Mouse (Mus musculus): ENCODE results near the gene BC003965. TPM values are rescaled to one million over a fixed set of nuclear protein-coding genes. Genes with fewer than 3 reads are reported as not detected.
A peak's percentile ranks its signal among the peaks of the same experiment; 100 is the strongest.

Gene BC003965
- total RNA-seq (2021) (10 to 100 TPM; 16.7 to 24.4 TPM), polyA plus RNA-seq (2012; rRNA removed) (24.0 and 25.7 TPM in 2 replicates)
- long read RNA-seq, transcript BC003965-201 (2 exons, 3,030 nt): major isoform, 37 of 43 reads
- long read RNA-seq, transcript BC003965-202 (1 exons, 3,109 nt): minor isoform, 6 of 43 reads
- long read RNA-seq, partial matches to known transcripts: 0 of 43 reads
- long read RNA-seq, other reads (novel, unspliced or antisense): 0 of 43 reads

GRCm38 (mm10) chr17:25184129-25184691 lies at the start of gene BC003965:
BC003965 (plus strand) TSS chr17:25184554.
- peak; percentile 97 for DNase-seq

- no peak for DNase-seq
Measured at GRCm38 (mm10) chr17:25135622-25136021, 48.7 kb upstream of the BC003965 start.

DNA sequence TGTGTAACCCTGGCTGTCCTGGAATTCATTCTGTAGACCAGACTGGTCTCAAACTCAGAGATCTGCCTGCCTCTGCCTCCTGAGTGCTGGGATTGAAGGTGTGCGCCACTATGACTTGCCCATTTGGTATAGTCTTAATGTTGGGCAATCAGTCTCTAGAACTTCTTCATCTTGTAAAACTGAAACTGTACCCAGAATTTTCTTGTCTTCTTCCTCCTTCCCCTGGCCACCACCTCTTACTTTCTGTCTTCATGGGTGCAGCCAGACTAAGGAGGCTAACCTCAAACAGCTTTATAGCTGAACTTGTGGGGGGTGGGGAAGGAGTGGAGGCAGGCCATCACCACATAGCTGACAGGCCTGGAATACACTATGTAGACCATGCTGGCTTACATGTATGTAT lies 45.6 kb upstream of the BC003965 start:
- DNase-seq: no peak

DNA sequence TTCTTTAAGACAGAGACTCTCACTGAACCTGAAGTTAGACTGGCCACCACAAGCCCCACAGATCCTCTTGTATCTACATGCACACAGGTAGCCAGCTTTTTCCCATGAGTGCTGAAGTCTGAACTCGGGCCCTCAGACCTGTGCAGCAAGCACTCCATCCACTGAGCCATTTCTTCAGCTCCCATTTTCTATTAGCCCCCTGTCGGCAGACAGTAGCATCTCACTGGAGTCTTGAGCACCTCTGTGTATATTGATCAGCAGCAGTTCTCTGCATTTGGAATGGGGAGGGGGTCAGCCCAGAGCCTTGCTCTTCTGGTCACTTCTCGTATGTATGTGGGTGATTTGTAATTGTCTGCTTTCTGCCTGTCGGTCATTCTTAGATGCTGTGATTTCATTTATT lies 44.4 kb upstream of the BC003965 start:
- no peak for DNase-seq

GRCm38 (mm10) chr17:25162161-25162560 lies 22.2 kb upstream of the BC003965 start, which contains the start of gene Ccdc154:
Ccdc154 (plus strand) TSS chr17:25162461.
- no peak for DNase-seq

DNA sequence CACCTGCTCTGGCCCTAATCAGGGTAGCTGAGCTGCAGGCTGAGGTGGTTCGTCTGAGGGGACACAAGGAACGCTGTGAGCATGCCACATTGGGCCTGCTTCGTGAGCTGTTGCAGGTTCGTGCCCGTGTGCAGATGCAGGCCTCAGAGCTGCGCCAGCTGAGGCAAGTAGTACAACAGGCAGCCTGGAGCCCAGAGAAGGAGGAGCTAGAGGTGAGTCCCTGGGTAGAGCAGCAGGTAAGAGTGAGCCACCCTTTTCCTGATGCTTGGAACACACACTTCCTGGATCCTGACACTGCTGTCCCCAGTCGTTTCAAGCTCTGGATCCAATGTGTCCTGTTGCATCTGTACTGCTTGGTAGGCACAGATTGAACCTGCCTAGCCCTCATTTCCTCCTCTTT lies 21.0 kb upstream of the BC003965 start:
- DNase-seq: no peak

DNA sequence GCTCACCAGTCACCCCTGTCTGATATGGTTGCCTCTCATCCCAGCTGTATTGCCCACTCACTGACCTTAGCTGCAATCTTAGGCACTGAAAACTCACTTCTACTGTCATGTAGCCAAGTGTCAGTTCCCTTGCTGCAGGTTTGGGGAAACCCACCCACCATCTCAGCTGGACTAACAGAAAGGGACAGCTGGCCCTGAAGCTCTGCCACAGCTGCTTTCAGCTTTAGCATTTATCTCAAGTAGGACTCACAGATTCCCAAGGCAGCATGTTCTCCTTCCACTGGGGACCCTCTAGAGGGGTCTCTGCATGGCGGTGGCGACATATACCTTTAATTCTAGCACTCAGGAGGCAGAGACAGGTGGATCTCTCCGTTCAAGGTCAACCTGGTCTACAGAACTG lies 19.6 kb upstream of the BC003965 start:
- DNase-seq: no peak

DNA sequence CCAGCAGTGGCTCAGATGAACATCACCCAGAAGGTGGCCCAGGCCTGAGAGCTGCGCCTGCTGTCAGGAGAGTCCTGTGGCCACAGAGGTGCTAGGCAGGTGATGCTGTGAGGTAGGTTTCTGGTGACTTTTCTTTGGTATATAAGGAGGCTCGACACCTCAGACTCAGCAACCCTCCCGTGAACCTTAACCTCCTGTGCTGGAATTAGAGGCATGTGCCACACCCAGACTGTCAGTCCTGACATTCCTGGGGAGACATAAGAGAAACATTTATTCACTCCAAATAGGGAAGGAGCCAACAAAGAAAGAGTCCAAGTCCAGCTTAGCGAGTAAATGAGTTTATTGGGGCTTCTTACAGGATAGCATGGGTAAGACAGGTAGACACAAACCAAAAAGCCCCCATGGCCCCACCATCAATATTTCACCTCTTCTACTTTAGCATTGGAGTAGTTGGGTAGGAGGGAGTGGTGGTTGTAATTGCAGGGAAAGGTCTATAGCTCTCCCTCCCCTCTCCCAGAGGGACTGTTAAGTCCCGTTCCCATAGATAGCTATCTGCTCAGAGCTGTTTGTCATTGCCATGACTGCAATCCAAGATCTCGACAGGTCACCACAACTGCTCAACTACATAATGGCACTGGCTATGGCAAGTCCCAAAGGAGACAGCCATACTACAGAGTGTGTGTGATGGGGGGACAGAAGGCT lies 18.2 kb upstream of the BC003965 start:
- no peak for DNase-seq

DNA sequence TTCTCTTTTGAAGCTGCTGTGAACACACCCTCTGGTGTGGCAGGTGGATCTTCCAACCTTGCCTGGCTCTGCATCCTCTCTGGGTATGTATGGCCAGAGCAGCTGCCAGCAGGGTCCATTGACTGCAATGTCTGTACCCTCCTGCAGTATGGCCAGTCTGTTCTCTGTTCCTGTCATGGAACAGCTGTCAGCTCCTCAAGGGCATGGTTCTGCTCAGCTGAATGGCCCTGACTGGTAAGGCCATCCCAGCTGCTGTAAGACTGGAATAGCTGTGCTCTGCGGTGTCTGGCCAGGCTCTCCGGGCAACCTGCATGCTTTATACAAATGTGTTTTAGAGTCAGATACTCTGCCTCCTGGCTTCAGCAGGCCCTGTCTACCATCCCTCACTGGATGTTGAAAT lies 14.6 kb upstream of the BC003965 start:
- peak; percentile 20 for DNase-seq

DNA sequence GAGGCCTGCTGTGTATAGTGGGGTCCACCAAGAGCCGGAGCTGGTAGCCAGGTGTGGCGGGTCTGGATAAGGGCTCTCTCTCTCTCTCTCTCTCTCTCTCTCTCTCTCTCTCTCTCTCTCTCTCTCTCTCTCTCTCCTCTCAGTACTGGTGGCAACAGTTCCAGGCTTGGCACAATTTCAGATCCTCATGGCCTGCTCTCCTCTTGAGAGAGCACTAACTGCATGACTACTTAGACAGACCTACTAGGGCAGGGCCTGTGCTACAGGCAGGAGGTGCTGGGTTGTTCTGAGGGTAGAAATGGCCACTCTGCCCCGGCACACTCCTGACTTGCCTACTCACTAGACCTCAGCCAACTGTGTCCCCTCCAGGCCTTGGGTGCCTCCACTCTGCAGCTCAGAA lies 11.8 kb upstream of the BC003965 start:
- no peak for DNase-seq

DNA sequence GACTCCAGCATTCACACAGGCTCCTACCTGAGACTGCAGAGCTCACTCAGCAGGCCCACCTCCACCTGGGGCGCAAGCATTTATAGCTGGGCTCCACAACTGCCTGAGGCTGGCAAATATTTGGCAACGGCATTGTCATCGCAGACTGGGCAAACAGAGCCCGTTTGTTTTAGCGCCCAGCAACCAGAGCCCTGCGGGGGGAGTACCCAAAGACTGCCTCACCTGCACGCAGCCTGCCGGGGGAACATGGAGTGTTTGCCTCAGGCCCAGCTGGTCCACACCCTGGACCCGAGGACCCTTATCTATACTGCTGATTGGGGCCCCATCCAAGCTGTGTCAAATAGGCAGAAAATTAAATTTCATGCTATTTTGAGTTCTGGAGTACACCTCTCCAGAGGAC lies 8.9 kb upstream of the BC003965 start, which contains the start of gene Gm38655:
Gm38655 (minus strand) TSS at position 61 of the 400 bp plus-strand sequence.
- no peak for DNase-seq

DNA sequence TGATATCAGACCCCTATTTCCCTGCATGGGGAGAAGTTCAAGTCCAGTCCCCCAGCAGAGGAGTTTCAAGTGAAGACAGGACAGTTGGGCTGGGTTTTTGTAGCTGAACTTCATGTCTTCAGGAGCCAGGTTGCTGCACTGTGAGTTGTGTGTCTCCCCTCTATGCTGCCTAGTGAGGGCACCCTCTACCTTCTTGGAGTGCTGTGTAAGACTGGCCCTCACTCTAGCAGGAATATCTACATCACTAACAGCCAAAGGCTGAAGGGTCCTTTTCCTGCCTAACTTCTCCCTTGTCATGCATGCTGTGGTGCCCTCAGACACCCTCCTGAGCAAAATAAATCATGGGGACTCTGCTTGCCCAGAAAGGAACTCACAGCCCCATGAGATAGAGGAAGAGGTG lies 1.1 kb upstream of the BC003965 start:
- no peak for DNase-seq

DNA sequence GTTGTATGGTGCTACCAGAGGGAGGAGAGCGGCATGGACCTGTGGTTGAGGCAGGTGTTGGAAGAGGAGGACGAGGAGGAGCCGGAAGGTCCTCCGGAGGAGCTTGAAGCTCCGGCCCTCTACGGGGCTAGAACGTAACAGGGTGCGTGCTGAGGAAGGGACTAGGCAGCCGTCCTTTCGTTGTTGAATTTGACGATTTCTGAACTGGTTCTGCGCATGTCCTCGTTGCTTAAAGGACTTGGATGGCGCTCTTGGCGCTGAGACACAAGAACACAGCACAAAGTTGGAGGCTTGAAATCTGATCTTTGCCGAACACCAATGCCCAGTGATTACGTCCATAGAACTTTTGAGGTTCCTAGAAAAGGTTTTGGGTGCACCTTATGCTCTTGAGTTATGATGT lies 607 bp downstream of the BC003965 start:
- no peak for DNase-seq

DNA sequence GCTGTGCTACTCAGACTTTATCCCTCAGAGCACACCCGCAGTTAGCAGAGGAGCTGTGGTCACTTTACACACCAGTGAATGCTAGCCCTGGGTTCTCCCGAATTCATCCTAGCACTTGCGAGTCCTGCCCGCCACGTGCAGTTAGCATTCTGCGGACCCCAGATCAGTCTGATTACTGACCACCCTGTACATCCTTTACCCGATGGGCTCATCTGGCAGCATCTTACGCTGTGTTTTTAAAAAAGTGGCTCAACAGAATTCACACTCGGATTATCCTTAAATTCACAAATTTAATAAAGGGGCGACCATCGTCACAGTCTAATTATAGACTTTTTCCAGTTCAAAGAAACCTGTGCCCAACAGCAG lies 3.4 kb downstream of the BC003965 start:
- DNase-seq: no peak

GRCm38 (mm10) chr17:25188150-25189031 lies 4.0 kb downstream of the BC003965 start, which contains the start of gene Unkl:
Unkl (plus strand) TSS chr17:25188397.
- peak; percentile 88 for DNase-seq

GRCm38 (mm10) chr17:25189091-25189490 lies 4.7 kb downstream of the BC003965 start:
- DNase-seq: no peak

GRCm38 (mm10) chr17:25202401-25202800 lies 18.0 kb downstream of the BC003965 start:
- DNase-seq: no peak

DNA sequence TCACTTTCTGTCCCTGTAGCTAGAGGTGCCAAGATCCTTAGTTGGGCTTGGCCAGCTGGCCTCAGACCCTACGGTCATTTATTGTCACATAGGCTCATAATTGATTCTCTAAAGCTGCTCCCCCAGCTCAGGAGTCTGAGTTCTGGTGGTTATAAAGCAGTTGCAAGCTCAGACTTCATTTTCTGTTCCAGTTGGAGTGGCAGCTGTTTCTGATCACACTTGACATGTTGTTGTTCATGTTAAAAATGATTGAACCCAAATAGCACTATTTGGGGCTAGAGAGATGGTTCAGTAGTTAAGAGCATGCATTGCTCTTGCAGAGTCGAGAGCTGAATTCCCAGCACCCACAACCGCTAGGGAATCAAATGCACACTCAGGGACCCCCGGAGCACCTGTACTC lies 25.7 kb downstream of the BC003965 start:
- no peak for DNase-seq

- no peak for DNase-seq
Measured at GRCm38 (mm10) chr17:25210680-25211466, 26.5 kb downstream of the BC003965 start.

GRCm38 (mm10) chr17:25211705-25212104 lies 27.4 kb downstream of the BC003965 start:
- DNase-seq: peak; percentile 24

DNA sequence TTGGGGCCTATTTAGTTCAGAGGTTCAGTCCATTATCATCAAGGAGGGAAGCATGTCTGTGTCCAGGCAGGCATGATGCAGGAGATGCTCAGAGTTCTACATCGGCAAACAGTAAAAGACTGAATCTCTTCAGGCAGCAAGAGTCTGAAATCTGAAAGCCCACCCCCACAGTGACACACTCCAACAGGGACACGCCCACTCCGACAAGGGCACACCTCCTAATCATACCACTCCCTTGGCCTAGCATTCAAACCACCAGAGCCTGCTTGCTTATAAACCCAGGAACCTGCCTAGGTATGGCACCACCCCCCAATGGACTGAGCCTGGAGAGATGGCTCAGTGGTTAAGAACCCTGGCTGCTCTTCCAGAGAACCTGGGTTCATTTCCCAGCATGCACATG lies 31.1 kb downstream of the BC003965 start:
- no peak for DNase-seq

- no peak for DNase-seq
Measured at GRCm38 (mm10) chr17:25218967-25219366, 34.6 kb downstream of the BC003965 start.
